Mouse (Mus musculus) olfactory bulb, adult 2 months (tissue): ENCODE measurements at regions not wholly inside any gene's neighbourhood (a gene's known extent, or its start where the extent isn't known, plus 50 kb on each side); places are given as distances from the start of the nearest gene placed in this dataset.

ENCODE experiments used
- H3K27ac ChIP-seq: fragments of 200-500 bp; 2 replicates; pipeline ENCODE4 v1.5.1; 2012; ENCODE audit warnings: low read depth, low read length; ENCODE audit not compliant: insufficient read depth
- H3K4me1 ChIP-seq: fragments of 200-500 bp; 2 replicates; pipeline ENCODE4 v1.6.1; 2012; ENCODE audit warnings: low read length; ENCODE audit not compliant: control insufficient read depth, insufficient read depth
- H3K4me3 ChIP-seq: fragments of 200-500 bp; 2 replicates; pipeline ENCODE4 v1.5.1; 2012; ENCODE audit warnings: mild to moderate bottlenecking, low read depth, low read length, moderate library complexity; ENCODE audit not compliant: insufficient read depth
- CTCF ChIP-seq: fragments of 200-500 bp; IDR thresholded peaks from 2 replicates; pipeline ENCODE4 v1.5.1; 2012; ENCODE audit warnings: low read depth, mild to moderate bottlenecking, low read length, moderate library complexity; ENCODE audit not compliant: insufficient read depth
- POLR2A ChIP-seq: fragments of 200-500 bp; IDR thresholded peaks from 2 replicates; pipeline ENCODE4 v1.6.1; 2012; ENCODE audit warnings: mild to moderate bottlenecking, low read depth, low read length, moderate library complexity; ENCODE audit not compliant: insufficient read depth
- WGBS: fragments of 180-500 bp; shearing (Covaris S2); methylation state at CpG from one replicate; pipeline ENCODE4 v1.1.7; 2018; 5-methylcytosine and 5-hydroxymethylcytosine counted together

GRCm38 (mm10) chr13:101957782-101958181, 189.8 kb upstream of the Pik3r1 start:
- H3K4me3 ChIP-seq, result no peak overlapping the region
- 88% methylated on average over 4 of the region's 4 CpGs for WGBS
- H3K27ac ChIP-seq, result no peak overlapping the region
- no peaks in the 10 kb centered on the region for H3K4me1 ChIP-seq
- TF ChIP-seq POLR2A, result no peak
- TF ChIP-seq CTCF, result no peak

DNA sequence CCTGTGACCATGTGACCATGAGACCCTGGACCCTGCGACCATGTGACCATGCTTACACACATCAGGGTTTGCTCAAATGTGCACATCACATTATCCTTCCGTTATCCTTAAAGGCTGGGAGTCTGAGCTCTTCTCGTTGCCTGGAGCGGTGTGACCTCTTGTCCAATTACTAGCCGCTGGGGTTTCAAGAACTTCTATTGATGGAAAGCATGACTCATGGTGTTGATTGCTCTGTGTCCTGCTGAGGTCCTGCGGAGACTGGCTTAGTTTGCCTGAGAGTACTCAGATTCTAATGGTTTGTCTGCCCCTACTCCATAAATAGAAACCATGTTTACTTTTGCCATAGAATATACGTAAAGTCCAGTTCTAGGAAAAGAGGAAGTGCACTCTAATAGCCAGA, 197.5 kb upstream of the Pik3r1 start:
- TF ChIP-seq POLR2A (no peak), CTCF (no peak)
- WGBS, result 74% methylated on average over 7 of the region's 7 CpGs
- Histone ChIP-seq H3K4me3 (no peak overlapping the region), H3K4me1 (no peaks in the 10 kb centered on the region), H3K27ac (no peak overlapping the region)

- H3K4me1 ChIP-seq, result no peaks in the 10 kb centered on the region
- H3K27ac ChIP-seq, result no peak overlapping the region
- H3K4me3 ChIP-seq, result no peak overlapping the region
- TF ChIP-seq POLR2A (no peak), CTCF (no peak)
- WGBS, result 71% methylated on average over 8 of the region's 8 CpGs
These were observed 198.9 kb upstream of the Pik3r1 start for GRCm38 (mm10) chr13:101966799-101967397.

- Histone ChIP-seq H3K4me1 (no peaks in the 10 kb centered on the region), H3K4me3 (no peak overlapping the region), H3K27ac (no peak overlapping the region)
- WGBS, result 81% methylated on average over 4 of the region's 4 CpGs
- TF ChIP-seq POLR2A, result no peak
These were observed 199.4 kb upstream of the Pik3r1 start for GRCm38 (mm10) chr13:101967466-101967865.

GRCm38 (mm10) chr13:101976766-101977165, 208.7 kb upstream of the Pik3r1 start:
- Histone ChIP-seq H3K4me1 (no peaks in the 10 kb centered on the region), H3K4me3 (no peak overlapping the region), H3K27ac (no peak overlapping the region)
- TF ChIP-seq CTCF, result no peak
- no peak for TF ChIP-seq POLR2A
- 88% methylated on average over 4 of the region's 4 CpGs for WGBS

DNA sequence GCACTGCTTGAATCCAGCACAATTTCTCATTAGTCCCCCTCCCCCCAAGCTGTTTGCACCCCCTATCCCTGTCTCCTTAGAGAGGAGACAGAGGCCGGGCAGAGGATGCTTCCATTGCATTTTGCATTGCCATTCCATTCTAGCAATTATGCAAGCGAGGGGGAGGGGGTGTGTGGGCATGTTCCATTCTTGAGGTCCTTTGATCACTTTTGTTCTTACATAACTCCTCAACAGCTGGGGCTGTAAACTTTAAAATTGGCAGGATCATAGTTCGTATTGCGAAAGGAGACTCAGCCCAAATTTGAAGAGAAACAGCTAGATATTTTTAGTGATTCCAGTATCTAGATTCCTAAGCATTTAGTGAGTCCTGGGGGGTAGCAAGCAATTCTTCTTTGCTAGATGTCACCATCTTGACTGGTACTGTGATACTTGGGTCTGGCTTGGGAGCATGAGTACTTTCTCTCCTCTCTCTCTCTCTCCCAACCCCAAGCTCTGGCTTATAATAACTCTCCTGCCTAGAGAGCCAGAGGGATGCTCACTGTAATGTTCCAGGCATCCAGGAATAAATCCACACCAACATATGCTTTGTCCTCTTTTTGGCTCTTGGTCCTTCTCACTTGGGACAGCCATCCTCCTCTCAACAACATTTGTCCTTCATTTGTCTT, 212.3 kb upstream of the Pik3r1 start:
- H3K4me1 ChIP-seq, result no peaks in the 10 kb centered on the region
- no peak overlapping the region for H3K27ac ChIP-seq
- 89% methylated on average over 4 of the region's 4 CpGs for WGBS
- TF ChIP-seq CTCF (no peak), POLR2A (no peak)
- H3K4me3 ChIP-seq, result no peak overlapping the region

DNA sequence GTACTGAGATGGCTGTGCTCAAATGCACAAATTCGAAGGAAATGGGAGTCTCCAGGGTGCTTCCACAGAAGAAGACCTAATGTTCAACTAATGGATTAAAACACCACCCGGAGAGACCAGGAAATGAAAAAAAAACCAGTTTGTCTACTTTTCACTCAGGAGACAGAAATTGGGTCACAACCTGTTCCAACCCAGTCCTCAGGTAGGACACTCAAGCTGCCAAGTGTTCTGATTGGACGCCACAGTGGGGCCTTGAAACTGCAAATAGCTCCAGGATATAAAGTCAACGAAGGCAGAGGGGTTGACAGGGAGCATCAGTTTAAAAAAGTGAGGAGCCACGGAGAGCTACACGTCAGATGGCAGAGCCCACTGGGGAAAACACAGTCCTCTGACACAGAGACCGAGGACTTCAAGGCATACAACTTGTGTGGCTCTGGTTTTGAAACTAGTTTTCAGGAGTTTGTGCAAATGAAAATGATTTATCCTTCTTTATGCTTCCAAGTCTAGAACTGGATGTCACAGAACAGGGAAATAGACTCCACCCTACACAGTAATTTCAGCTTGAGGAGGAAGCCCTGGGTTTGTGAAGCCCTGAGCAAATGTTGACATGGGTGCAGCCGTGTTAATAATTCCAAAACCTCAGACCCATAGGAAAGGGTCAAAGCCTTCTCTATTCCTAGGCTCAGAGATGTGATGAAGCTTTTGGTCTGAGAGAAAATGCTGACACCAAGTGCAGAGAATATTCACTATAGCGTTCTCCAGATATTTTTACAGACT, 220.8 kb upstream of the Pik3r1 start:
- no peaks in the 10 kb centered on the region for H3K4me1 ChIP-seq
- no peak overlapping the region for H3K27ac ChIP-seq
- WGBS, result 88% methylated on average over 9 of the region's 9 CpGs
- TF ChIP-seq CTCF, result no peak
- TF ChIP-seq POLR2A, result no peak
- no peak overlapping the region for H3K4me3 ChIP-seq

DNA sequence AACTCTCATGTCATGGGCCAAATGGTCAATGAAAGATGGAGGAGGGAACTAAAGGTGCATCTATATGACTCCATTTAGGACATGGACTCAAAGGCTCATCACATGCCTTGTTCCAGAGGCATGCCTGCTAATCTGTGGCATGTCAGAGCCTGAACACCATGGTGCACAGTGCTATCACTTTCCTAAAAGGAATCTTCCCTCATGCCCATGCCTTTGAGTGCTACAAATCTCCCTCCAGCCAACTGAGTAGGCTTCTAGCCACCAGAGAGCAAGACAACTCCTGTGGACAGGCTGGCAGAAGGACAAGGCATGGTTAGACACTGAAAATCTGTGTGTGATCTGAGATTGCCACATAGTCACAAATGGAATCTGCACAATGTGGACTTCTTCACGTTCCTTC, 223.7 kb upstream of the Pik3r1 start:
- TF ChIP-seq CTCF, result no peak
- TF ChIP-seq POLR2A, result no peak
- Histone ChIP-seq H3K27ac (no peak overlapping the region), H3K4me3 (no peak overlapping the region), H3K4me1 (no peaks in the 10 kb centered on the region)
- 96% methylated on average over 1 of the region's 1 CpGs for WGBS

DNA sequence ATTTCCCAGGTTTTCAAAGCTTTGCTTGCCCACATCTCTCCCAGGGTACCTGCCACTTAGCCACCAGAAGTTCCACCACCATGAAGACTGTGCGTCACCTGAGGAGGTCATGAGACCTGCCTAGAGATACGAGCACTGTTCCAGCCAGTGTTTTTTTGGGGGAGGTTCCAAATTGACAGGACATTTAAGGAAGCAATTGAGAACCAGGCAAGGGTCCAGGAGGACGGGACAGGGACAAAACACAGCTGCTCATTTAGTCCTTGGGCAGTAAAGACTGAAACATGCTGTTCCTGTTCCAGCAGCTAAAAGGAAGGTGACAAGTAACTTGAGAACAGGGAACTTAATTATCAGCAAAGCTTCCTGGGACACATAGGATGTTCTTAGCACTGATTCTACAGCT, 226.8 kb upstream of the Pik3r1 start:
- WGBS, result 60% methylated on average over 3 of the region's 3 CpGs

More for the DNA sequence above, 226.8 kb upstream of the Pik3r1 start:
- H3K4me3 ChIP-seq, result no peak overlapping the region
- H3K27ac ChIP-seq, result no peak overlapping the region
- no peak for TF ChIP-seq CTCF
- no peak for TF ChIP-seq POLR2A
- no peaks in the 10 kb centered on the region for H3K4me1 ChIP-seq
